Mouse (Mus musculus) heart, embryonic 12.5 days (tissue): ENCODE data around the gene Hmga1b. TPM values are rescaled to one million over a fixed set of nuclear protein-coding genes. Genes with fewer than 3 reads are reported as not detected.
"Not testable (repeated sequence)": the region's sequence is repeated elsewhere in the genome, so short reads cannot be mapped to it uniquely, and the experiment has no call there.

Experiments used
- ATAC-seq: fragments of 200-750 bp; cut with Nextera tagmentation; 2 replicates; pipeline ENCODE4 v1.8.0; 2017; ENCODE audit warnings: moderate TSS enrichment, moderate library complexity; ENCODE audit not compliant: insufficient number of reproducible peaks, low FRiP score
- H3K27ac ChIP-seq: fragments of 300-500 bp; sonication (generic); 2 replicates; pipeline ENCODE4 v1.5.1; 2016; ENCODE audit warnings: mild to moderate bottlenecking, moderate library complexity; ENCODE audit not compliant: poor library complexity, severe bottlenecking
- H3K27me3 ChIP-seq: fragments of 300-500 bp; sonication (generic); replicated peaks from 2 replicates; pipeline ENCODE4 v1.6.1; 2016; ENCODE audit warnings: mild to moderate bottlenecking, moderate library complexity
- H3K36me3 ChIP-seq: fragments of 300-500 bp; sonication (generic); 2 replicates; pipeline ENCODE4 v1.6.1; 2016; ENCODE audit warnings: mild to moderate bottlenecking, moderate library complexity
- H3K4me1 ChIP-seq: fragments of 300-500 bp; sonication (generic); replicated peaks from 2 replicates; pipeline ENCODE4 v1.6.1; 2016; ENCODE audit warnings: mild to moderate bottlenecking
- H3K4me2 ChIP-seq: fragments of 300-500 bp; sonication (generic); 2 replicates; pipeline ENCODE4 v1.6.1; 2016; ENCODE audit warnings: mild to moderate bottlenecking, moderate library complexity
- H3K4me3 ChIP-seq: fragments of 300-500 bp; sonication (generic); 2 replicates; pipeline ENCODE4 v1.5.1; 2016; ENCODE audit warnings: mild to moderate bottlenecking
- H3K9ac ChIP-seq: fragments of 300-500 bp; sonication (generic); 2 replicates; pipeline ENCODE4 v1.6.1; 2016; ENCODE audit warnings: mild to moderate bottlenecking, moderate library complexity
- H3K9me3 ChIP-seq: fragments of 300-500 bp; sonication (generic); replicated peaks from 2 replicates; pipeline ENCODE4 v1.6.1; 2016; ENCODE audit warnings: mild to moderate bottlenecking, moderate library complexity
- WGBS: fragments of 180-500 bp; shearing (Covaris S2); methylation state at CpG from one replicate; pipeline ENCODE4 v1.1.7; 2016; 5-methylcytosine and 5-hydroxymethylcytosine counted together
- polyA plus RNA-seq: library from polyadenylated mRNA; unstranded; fragments of >200 nt; fragmentation: Nextera tagmentation; extraction: Ambion mirVana; gene quantifications from 2 replicates; pipeline ENCODE4 v1.2.1, GENCODE M21; 2016

Gene Hmga1b
- polyA plus RNA-seq, 1 experiment from 2014 or later, result 3.5 TPM

- no peak overlapping the region for H3K4me3 ChIP-seq
- no peaks in the 10 kb centered on the region for H3K9me3 ChIP-seq
- 64% methylated on average over 3 of the region's 3 CpGs for WGBS
- peaks cover 24% of the 10 kb centered on the region for H3K27me3 ChIP-seq
- H3K27ac ChIP-seq, result no peak overlapping the region
- no peak overlapping the region for H3K4me2 ChIP-seq
- H3K4me1 ChIP-seq, result no peaks in the 10 kb centered on the region; the same call in 1 of the 2 replicates
- H3K9ac ChIP-seq, result no peak overlapping the region
- ATAC-seq, result no peak
- no peaks in the 10 kb centered on the region for H3K36me3 ChIP-seq
Observed at GRCm38 (mm10) chr11:120772749-120773148, 10.2 kb downstream of the Hmga1b start.

- Histone ChIP-seq H3K27ac (no peak overlapping the region), H3K36me3 (no peaks in the 10 kb centered on the region), H3K27me3 (peaks cover 21% of the 10 kb centered on the region), H3K9ac (no peak overlapping the region), H3K4me3 (no peak overlapping the region), H3K4me1 (no peaks in the 10 kb centered on the region; the same call in 1 of the 2 replicates), H3K9me3 (no peaks in the 10 kb centered on the region), H3K4me2 (no peak overlapping the region)
- 85% methylated on average over 7 of the region's 7 CpGs for WGBS
- ATAC-seq, result no peak
Observed at GRCm38 (mm10) chr11:120773463-120774190, 11.0 kb downstream of the Hmga1b start.

- H3K4me3 ChIP-seq, result no peak overlapping the region
- ATAC-seq, result peak; percentile 82
- H3K27me3 ChIP-seq, result peaks cover 21% of the 10 kb centered on the region
- peaks cover 10% of the 10 kb centered on the region; the same call in 1 of the 2 replicates for H3K36me3 ChIP-seq
- no peak overlapping the region for H3K9ac ChIP-seq
- H3K9me3 ChIP-seq, result no peaks in the 10 kb centered on the region
- H3K4me1 ChIP-seq, result no peaks in the 10 kb centered on the region; the same call in 1 of the 2 replicates
- 0 out of 2 replicates have a peak overlapping the region, but pooled peaks have one; percentile 1 for H3K4me2 ChIP-seq
- no peak overlapping the region for H3K27ac ChIP-seq
- WGBS, result 25% methylated on average over 15 of the region's 15 CpGs
Observed at GRCm38 (mm10) chr11:120775774-120776469, 13.3 kb downstream of the Hmga1b start.

- 33% methylated on average over 6 of the region's 6 CpGs for WGBS
- peaks cover 28% of the 10 kb centered on the region for H3K27me3 ChIP-seq
- no peak overlapping the region for H3K27ac ChIP-seq
- H3K4me1 ChIP-seq, result no peaks in the 10 kb centered on the region; the same call in 1 of the 2 replicates
- no peak overlapping the region for H3K9ac ChIP-seq
- H3K4me2 ChIP-seq, result no peak overlapping the region
- H3K9me3 ChIP-seq, result no peaks in the 10 kb centered on the region
- no peak for ATAC-seq
- H3K36me3 ChIP-seq, result peaks cover 19% of the 10 kb centered on the region
- no peak overlapping the region for H3K4me3 ChIP-seq
Observed at GRCm38 (mm10) chr11:120777123-120777522, 14.5 kb downstream of the Hmga1b start.

- ATAC-seq, result no peak
Observed at GRCm38 (mm10) chr11:120779876-120780275, 17.3 kb downstream of the Hmga1b start.

GRCm38 (mm10) chr11:120781361-120781760, 18.8 kb downstream of the Hmga1b start:
- H3K27ac ChIP-seq, H3K4me3 ChIP-seq, H3K9me3 ChIP-seq, H3K4me2 ChIP-seq, ATAC-seq, H3K9ac ChIP-seq: not testable (repeated sequence)
- WGBS, result 93% methylated on average over 6 of the region's 6 CpGs
- Histone ChIP-seq H3K4me1 (peaks cover 21% of the 10 kb centered on the region), H3K36me3 (peaks cover 30% of the 10 kb centered on the region), H3K27me3 (peaks cover 18% of the 10 kb centered on the region)

More at GRCm38 (mm10) chr11:120779876-120780275, 17.3 kb downstream of the Hmga1b start:
- Histone ChIP-seq H3K27me3 (peaks cover 23% of the 10 kb centered on the region), H3K36me3 (peaks cover 23% of the 10 kb centered on the region), H3K4me2 (no peak overlapping the region), H3K4me1 (peaks cover 9% of the 10 kb centered on the region), H3K4me3 (no peak overlapping the region), H3K9me3 (no peaks in the 10 kb centered on the region), H3K27ac (no peak overlapping the region), H3K9ac (no peak overlapping the region)
- WGBS, result 86% methylated on average over 1 of the region's 1 CpGs

- WGBS, result 2% methylated on average over 42 of the region's 42 CpGs
- Histone ChIP-seq H3K36me3 (peaks cover 52% of the 10 kb centered on the region), H3K4me3 (peak overlapping the region; percentile 100), H3K9ac (peak overlapping the region; percentile 97), H3K27ac (peak overlapping the region; percentile 47; the same call in 1 of the 2 replicates), H3K4me1 (peaks cover 21% of the 10 kb centered on the region), H3K4me2 (peak overlapping the region; percentile 96), H3K27me3 (peaks cover 8% of the 10 kb centered on the region; the same call in 1 of the 2 replicates), H3K9me3 (no peaks in the 10 kb centered on the region)
- ATAC-seq, result no peak; the same call in 1 of the 2 replicates
Observed at GRCm38 (mm10) chr11:120783426-120784063, 21.0 kb downstream of the Hmga1b start.

GRCm38 (mm10) chr11:120784064-120784791, 21.6 kb downstream of the Hmga1b start, which contains the start of the genes Rfng and Gps1:
TSS of gene Rfng (minus strand) at chr11:120784207.
TSS of gene Gps1 (plus strand) at chr11:120784272.
- H3K4me3 ChIP-seq, result peak within 1 kb of the TSS; percentile 100
- under 1% methylated on average over 83 of the region's 107 CpGs for WGBS
- peaks cover 21% of the 10 kb centered on the region for H3K4me1 ChIP-seq
- H3K36me3 ChIP-seq, result peaks cover 57% of the 10 kb centered on the region
- H3K27ac ChIP-seq, result peak within 1 kb of the TSS; percentile 47; the same call in 1 of the 2 replicates
- H3K27me3 ChIP-seq, result peaks cover 8% of the 10 kb centered on the region; the same call in 1 of the 2 replicates
- H3K4me2 ChIP-seq, result peak within 1 kb of the TSS; percentile 96
- H3K9me3 ChIP-seq, result no peaks in the 10 kb centered on the region
- H3K9ac ChIP-seq, result peak within 1 kb of the TSS; percentile 97
- peak; percentile 84 for ATAC-seq

GRCm38 (mm10) chr11:120785145-120785544, 22.6 kb downstream of the Hmga1b start:
- Histone ChIP-seq H3K27me3 (peaks cover 8% of the 10 kb centered on the region; the same call in 1 of the 2 replicates), H3K9me3 (no peaks in the 10 kb centered on the region), H3K36me3 (peaks cover 63% of the 10 kb centered on the region), H3K4me2 (peak overlapping the region; percentile 96), H3K9ac (peak overlapping the region; percentile 97), H3K4me1 (peaks cover 21% of the 10 kb centered on the region), H3K27ac (no peak overlapping the region), H3K4me3 (peak overlapping the region; percentile 100)
- 33% methylated on average over 9 of the region's 9 CpGs for WGBS
- no peak for ATAC-seq

- not testable (repeated sequence) for H3K4me3 ChIP-seq, H3K9ac ChIP-seq, H3K9me3 ChIP-seq, H3K4me2 ChIP-seq, ATAC-seq, H3K27ac ChIP-seq, H3K27me3 ChIP-seq
- Histone ChIP-seq H3K36me3 (peaks cover 76% of the 10 kb centered on the region), H3K4me1 (peaks cover 16% of the 10 kb centered on the region)
- WGBS, result 77% methylated on average over 9 of the region's 10 CpGs
Observed at GRCm38 (mm10) chr11:120788460-120788859, 25.9 kb downstream of the Hmga1b start.
